Mouse (Mus musculus) small intestine, adult 2 months (tissue): ENCODE data around the gene Rnf180. TPM values are rescaled to one million over a fixed set of nuclear protein-coding genes. Genes with fewer than 3 reads are reported as not detected.

Experiments
- H3K27ac ChIP-seq: fragments of 200-500 bp; 2 replicates; pipeline ENCODE4 v1.5.1; 2012; ENCODE audit warnings: low read depth, low read length, control low read depth, inconsistent platforms; ENCODE audit not compliant: insufficient read depth
- H3K27me3 ChIP-seq: fragments of 200-500 bp; 2 replicates; pipeline ENCODE4 v1.6.1; 2012; ENCODE audit warnings: mild to moderate bottlenecking, moderate library complexity, low read length, inconsistent platforms; ENCODE audit not compliant: control insufficient read depth, insufficient read depth
- H3K36me3 ChIP-seq: fragments of 200-500 bp; 2 replicates; pipeline ENCODE4 v1.6.1; 2012; ENCODE audit warnings: mild to moderate bottlenecking, low read length, control low read depth, inconsistent platforms; ENCODE audit not compliant: control insufficient read depth, insufficient read depth
- H3K4me1 ChIP-seq: fragments of 200-500 bp; 2 replicates; pipeline ENCODE4 v1.6.1; 2012; ENCODE audit warnings: low read length, inconsistent platforms, mixed read lengths; ENCODE audit not compliant: control insufficient read depth, insufficient read depth, insufficient read length
- H3K4me3 ChIP-seq: fragments of 200-500 bp; 2 replicates; pipeline ENCODE4 v1.5.1; 2012; ENCODE audit warnings: low read depth, mild to moderate bottlenecking, control low read depth, inconsistent platforms, low read length, moderate library complexity
- CTCF ChIP-seq: fragments of 200-500 bp; IDR thresholded peaks from 2 replicates; pipeline ENCODE4 v1.5.1; 2012; ENCODE audit warnings: low read depth, mild to moderate bottlenecking, control low read depth, inconsistent platforms, low read length, moderate library complexity, mixed read lengths; ENCODE audit not compliant: insufficient replicate concordance, insufficient read length; ENCODE audit errors: extremely low read depth
- POLR2A ChIP-seq: fragments of 200-500 bp; IDR thresholded peaks from 2 replicates; pipeline ENCODE4 v1.6.1; 2012; ENCODE audit warnings: low read depth, mild to moderate bottlenecking, control low read depth, inconsistent platforms, low read length, moderate library complexity
- whole genome bisulfite sequencing: fragments of 180-500 bp; shearing (Covaris S2); methylation state at CpG from one replicate; pipeline ENCODE4 v1.1.7; 2018; 5-methylcytosine and 5-hydroxymethylcytosine counted together
- polyA plus RNA-seq: library from polyadenylated mRNA; depleted of rRNA; stranded (reverse); fragments of >200 nt; gene quantifications from 2 replicates; pipeline ENCODE4 v1.2.3, GENCODE M21; 2012

The Rnf180 gene
- polyA plus RNA-seq, 1 experiment, result 0.23 TPM

DNA sequence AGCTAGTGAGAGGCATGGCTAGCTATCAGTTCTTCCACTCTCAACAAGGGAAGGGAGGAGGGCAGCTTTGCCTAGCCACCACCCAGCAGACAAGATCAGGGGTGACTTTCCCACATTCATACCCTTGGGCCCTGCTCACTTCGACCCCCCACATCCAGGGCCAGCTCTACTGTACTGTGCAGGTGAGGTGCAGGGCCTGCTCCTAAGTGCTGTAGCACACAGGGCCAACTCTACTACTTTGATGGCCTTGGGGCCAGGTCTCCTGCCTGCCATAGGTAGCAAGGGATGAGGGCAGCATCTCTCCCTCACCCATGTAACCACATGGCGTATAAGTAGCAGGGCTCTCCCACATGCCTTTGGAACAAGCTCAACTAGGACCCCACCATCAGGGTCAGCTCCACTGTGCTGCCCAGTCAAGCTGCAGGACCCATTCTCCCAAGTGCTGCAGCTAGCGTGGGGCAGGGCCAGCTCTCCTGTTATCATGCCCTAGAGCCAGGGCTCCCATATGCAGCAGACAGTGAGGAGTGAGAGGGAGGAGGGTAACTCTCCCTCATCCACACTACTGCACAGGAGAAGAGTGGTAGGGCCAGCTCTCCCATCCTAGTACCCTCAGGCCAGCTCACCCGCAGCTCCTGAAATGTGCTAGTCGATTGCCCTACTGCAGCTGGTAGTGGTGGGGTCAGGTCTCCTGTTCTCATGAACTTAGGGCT, 72.4 kb downstream of the Rnf180 start:
- H3K27ac ChIP-seq, result no peak overlapping the region
- TF ChIP-seq CTCF (no peak), POLR2A (no peak)
- H3K27me3 ChIP-seq, result no peaks in the 10 kb centered on the region
- H3K36me3 ChIP-seq, result no peaks in the 10 kb centered on the region
- WGBS, result 88% methylated on average over 5 of the region's 5 CpGs
- H3K4me1 ChIP-seq, result no peaks in the 10 kb centered on the region
- no peak overlapping the region for H3K4me3 ChIP-seq

GRCm38 (mm10) chr13:105210746-105211145, 83.9 kb downstream of the Rnf180 start:
- H3K27me3 ChIP-seq, result no peaks in the 10 kb centered on the region
- TF ChIP-seq POLR2A (no peak), CTCF (no peak)
- H3K4me1 ChIP-seq, result no peaks in the 10 kb centered on the region
- WGBS, result 61% methylated on average over 3 of the region's 3 CpGs
- no peak overlapping the region for H3K4me3 ChIP-seq
- no peaks in the 10 kb centered on the region for H3K36me3 ChIP-seq
- H3K27ac ChIP-seq, result no peak overlapping the region

GRCm38 (mm10) chr13:105203851-105204250, 90.8 kb downstream of the Rnf180 start:
- Histone ChIP-seq H3K36me3 (no peaks in the 10 kb centered on the region), H3K4me1 (no peaks in the 10 kb centered on the region), H3K4me3 (no peak overlapping the region), H3K27ac (no peak overlapping the region), H3K27me3 (no peaks in the 10 kb centered on the region)
- WGBS, result 84% methylated on average over 3 of the region's 3 CpGs
- TF ChIP-seq CTCF, result no peak

- H3K27ac ChIP-seq, result no peak overlapping the region
- no peaks in the 10 kb centered on the region for H3K27me3 ChIP-seq
- TF ChIP-seq CTCF (no peak), POLR2A (no peak)
- 47% methylated on average over 3 of the region's 3 CpGs for WGBS
- H3K4me3 ChIP-seq, result no peak overlapping the region
- no peaks in the 10 kb centered on the region for H3K36me3 ChIP-seq
- no peaks in the 10 kb centered on the region for H3K4me1 ChIP-seq
These were observed 96.0 kb downstream of the Rnf180 start for GRCm38 (mm10) chr13:105198658-105199057.

- no peaks in the 10 kb centered on the region for H3K36me3 ChIP-seq
- no peaks in the 10 kb centered on the region for H3K4me1 ChIP-seq
- 40% methylated on average over 3 of the region's 3 CpGs for WGBS
- no peak overlapping the region for H3K4me3 ChIP-seq
- H3K27me3 ChIP-seq, result no peaks in the 10 kb centered on the region
- H3K27ac ChIP-seq, result no peak overlapping the region
- TF ChIP-seq CTCF (no peak), POLR2A (no peak)
These were observed 96.6 kb downstream of the Rnf180 start for GRCm38 (mm10) chr13:105198028-105198427.

DNA sequence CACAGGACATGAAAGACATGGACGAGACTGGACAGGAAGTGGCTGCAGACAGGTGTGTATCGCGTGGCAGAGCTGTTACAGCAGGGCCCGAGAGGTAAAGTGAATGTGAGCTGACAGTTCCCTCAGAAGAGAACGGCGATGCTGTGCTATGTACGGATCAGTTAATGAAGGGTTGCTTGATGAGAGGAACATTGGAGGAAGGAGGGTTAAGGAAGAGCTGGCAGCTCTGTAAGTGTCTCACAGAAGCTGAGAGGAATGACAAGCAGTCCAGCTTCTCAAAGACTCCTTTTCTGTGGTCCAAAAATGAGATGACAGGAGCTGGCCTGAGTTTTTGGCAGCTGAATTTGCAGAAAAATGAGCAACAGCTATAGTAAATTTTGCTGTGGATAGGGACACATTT, 101.0 kb downstream of the Rnf180 start:
- H3K27me3 ChIP-seq, result no peaks in the 10 kb centered on the region
- no peak for TF ChIP-seq CTCF
- TF ChIP-seq POLR2A, result no peak
- no peak overlapping the region for H3K27ac ChIP-seq
- WGBS, result 75% methylated on average over 7 of the region's 7 CpGs
- no peaks in the 10 kb centered on the region for H3K36me3 ChIP-seq
- no peak overlapping the region for H3K4me3 ChIP-seq
- H3K4me1 ChIP-seq, result peaks cover 2% of the 10 kb centered on the region; the same call in 1 of the 2 replicates

DNA sequence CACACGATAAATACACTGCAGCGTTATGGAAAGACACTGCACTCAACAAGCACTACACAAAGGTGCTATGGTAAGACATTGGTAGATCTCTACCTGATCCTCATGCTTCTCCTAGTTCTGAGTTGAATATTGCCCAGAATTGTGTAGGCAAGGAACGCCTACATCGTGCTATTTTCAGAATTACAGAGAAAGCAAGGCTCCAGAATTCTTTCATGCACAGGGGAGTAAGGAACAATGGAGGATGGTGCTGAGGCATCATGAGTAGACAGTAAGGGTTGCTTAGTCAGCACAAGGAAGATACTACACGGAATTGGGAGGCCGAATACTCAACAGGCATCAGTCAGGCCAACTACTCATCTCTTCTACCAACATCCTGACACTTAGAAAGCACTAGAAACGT, 105.9 kb downstream of the Rnf180 start:
- no peaks in the 10 kb centered on the region for H3K27me3 ChIP-seq
- TF ChIP-seq POLR2A (no peak), CTCF (no peak)
- 85% methylated on average over 7 of the region's 7 CpGs for WGBS
- H3K36me3 ChIP-seq, result no peaks in the 10 kb centered on the region
- H3K27ac ChIP-seq, result no peak overlapping the region
- no peak overlapping the region for H3K4me3 ChIP-seq
- H3K4me1 ChIP-seq, result peaks cover 2% of the 10 kb centered on the region; the same call in 1 of the 2 replicates
